ENCODE assay signal across 19 mouse cellular contexts in genomic region chrX:19168983-19169382, GRCm38 (mm10).
"Had no signal": no experiment of that assay in that cellular context is flagged by ENCODE, and none has a peak within 500 bp of the region (broad histone marks: within the 10 kb centered on the region; RNA-seq: fewer than 3 reads in every experiment).

No protein-coding gene starts in this region.

- H3K9me3 ChIP-seq: heart, embryonic 13.5 days; heart, embryonic 15.5 days; intestine, embryonic 15.5 days; limb, embryonic 10.5 days; limb, embryonic 12.5 days; liver, embryonic 13.5 days; liver, embryonic 15.5 days had no signal

- H3K36me3 ChIP-seq: heart, embryonic 13.5 days; heart, embryonic 15.5 days; intestine, embryonic 15.5 days; limb, embryonic 10.5 days; limb, embryonic 12.5 days; liver, embryonic 13.5 days; liver, embryonic 15.5 days had no signal

- H3K9ac ChIP-seq: heart, embryonic 13.5 days; heart, embryonic 15.5 days; hindbrain, embryonic 14.5 days; intestine, embryonic 15.5 days; limb, embryonic 12.5 days; liver, embryonic 13.5 days; liver, embryonic 15.5 days had no signal

- DNase-seq: gastrocnemius, adult 2 months; gastrocnemius, postnatal 10 days; gastrocnemius, postnatal 25 days; heart, adult 18-20 months; heart, postnatal 14 days; heart, postnatal 36 days; kidney, adult 18-20 months; kidney, adult 8-10 months; kidney, postnatal 10 days; kidney, postnatal 36 days; liver; liver, embryonic 13.5 days had no signal

- H3K27ac ChIP-seq: heart, embryonic 13.5 days; heart, embryonic 15.5 days; hindbrain, embryonic 14.5 days; intestine, embryonic 15.5 days; limb, embryonic 10.5 days; limb, embryonic 12.5 days; liver, embryonic 13.5 days; liver, embryonic 15.5 days had no signal

- H3K4me3 ChIP-seq: heart, embryonic 13.5 days; heart, embryonic 15.5 days; intestine, embryonic 15.5 days; limb, embryonic 10.5 days; limb, embryonic 12.5 days; liver, embryonic 13.5 days; liver, embryonic 15.5 days had no signal

- H3K4me1 ChIP-seq: heart, embryonic 13.5 days; heart, embryonic 15.5 days; intestine, embryonic 15.5 days; limb, embryonic 10.5 days; limb, embryonic 12.5 days; liver, embryonic 13.5 days; liver, embryonic 15.5 days had no signal

- H3K27me3 ChIP-seq: heart, embryonic 13.5 days; heart, embryonic 15.5 days; intestine, embryonic 15.5 days; limb, embryonic 12.5 days; liver, embryonic 13.5 days; liver, embryonic 15.5 days had no signal
